ENCODE assay signal across 8 mouse cellular contexts in genomic region chr11:87426450-87427250, GRCm38 (mm10). TPM values are rescaled to one million over a fixed set of nuclear protein-coding genes. Genes with fewer than 3 reads are reported as not detected.
DNase-seq lines count a peak whose midpoint lies in the region; ATAC-seq lines count a peak whose summit lies in the region.
"Not testable (repeated sequence)": the region's sequence is repeated elsewhere in the genome, so short reads cannot be mapped to it uniquely, and the experiment has no call there.

No protein-coding gene starts in this region.

- not testable (repeated sequence) for H3K4me1 ChIP-seq in intestine, embryonic 14.5 days (replicated peaks; ENCODE audit: control insufficient read depth, insufficient read depth, low read length)

- not testable (repeated sequence) for H3K36me3 ChIP-seq in intestine, embryonic 14.5 days (ENCODE audit: control insufficient read depth, insufficient read depth, low read length)

- H3K4me2 ChIP-seq in intestine, embryonic 14.5 days (ENCODE audit: low read length) = peak overlapping the region; percentile 58

- H3K27me3 ChIP-seq in intestine, embryonic 14.5 days (replicated peaks; ENCODE audit: control insufficient read depth, insufficient read depth, low read length) = not testable (repeated sequence)

- H3K4me3 ChIP-seq in intestine, embryonic 14.5 days (ENCODE audit: low read depth, low read length) = peak overlapping the region; percentile 43

- ATAC-seq in intestine, embryonic 14.5 days (replicated peaks; ENCODE audit: low FRiP score, low TSS enrichment, low read depth) = peak; percentile 94
- ATAC-seq in megakaryocyte progenitor cell, adult 5-6 weeks (replicated peaks; ENCODE audit: poor library complexity) = peak; percentile 45

- DNase-seq in adrenal gland, adult 18-20 months (ENCODE audit: low spot score in 2 of 2) = peak; percentile 67
- DNase-seq in embryo, embryonic 11 days = peak; percentile 91
- DNase-seq in gastrocnemius, postnatal 25 days = peak; percentile 68
- DNase-seq in intestine, embryonic 14.5 days (ENCODE audit: low spot score) = peak; percentile 84
- peak; percentile 84 to 88 for DNase-seq in left cerebral cortex, postnatal 10 days (ENCODE audit: extremely low spot score in 1 of 2, low spot score in 2 of 2)
- DNase-seq in right cerebral cortex, postnatal 10 days (ENCODE audit: low spot score in 2 of 2) = peak; percentile 86 to 90
- peak; percentile 76 for DNase-seq in urinary bladder, postnatal 25 days (ENCODE audit: low spot score)

- H3K9ac ChIP-seq in intestine, embryonic 14.5 days (ENCODE audit: low read length) = peak overlapping the region; percentile 17

- intact Hi-C loops in left cerebral cortex, postnatal 10 days (cut with DNase I) = loop anchor here (2.0 kb wide), 1 partner anchor 16 kb away; no protein-coding TSS in a partner anchor

- not testable (repeated sequence) for H3K9me3 ChIP-seq in intestine, embryonic 14.5 days (ENCODE audit: control insufficient read depth, low read length)

- WGBS in intestine, embryonic 14.5 days = under 1% methylated on average over 22 of the region's 24 CpGs

- H3K27ac ChIP-seq in intestine, embryonic 14.5 days (ENCODE audit: low read depth) = peak overlapping the region; percentile 77

RNA-seq across cellular contexts. Expression of gene Tex14, which starts 21.8 kb away (rescaled TPM):
- under 1 TPM; 0.07 to 0.26 TPM for total RNA-seq in adrenal gland, adult 18-20 months (2021)
- under 1 TPM in 1 of 2 experiments, not detected in 1; 0.27 TPM for total RNA-seq in gastrocnemius, postnatal 25 days (2021)
- 0.65 and 1.4 TPM in 2 replicates for polyA plus RNA-seq in intestine, embryonic 14.5 days (2014; fragmentation: Nextera tagmentation; extraction: Ambion mirVana)
- under 1 TPM; 0.36 to 0.56 TPM for total RNA-seq in left cerebral cortex, postnatal 10 days (2021)
- 0.07 and 2.4 TPM in 2 replicates for total RNA-seq in megakaryocyte progenitor cell, adult 5-6 weeks (2015)
- total RNA-seq in megakaryocyte progenitor cell, adult 5-6 weeks (2017) = 0.27 and 0.29 TPM in 2 replicates

RNA-seq across cellular contexts. Expression of gene Rad51c, which starts 21.9 kb away (rescaled TPM):
- 1 to 10 TPM; 2.8 to 4.9 TPM for total RNA-seq in adrenal gland, adult 18-20 months (2021)
- under 1 TPM; 0.15 to 0.51 TPM for total RNA-seq in gastrocnemius, postnatal 25 days (2021)
- polyA plus RNA-seq in intestine, embryonic 14.5 days (2014; fragmentation: Nextera tagmentation; extraction: Ambion mirVana) = 6.8 and 8.1 TPM in 2 replicates
- total RNA-seq in left cerebral cortex, postnatal 10 days (2021) = 1 to 10 TPM; 3.4 to 4.8 TPM
- 2.5 and 4.9 TPM in 2 replicates for total RNA-seq in megakaryocyte progenitor cell, adult 5-6 weeks (2015)
- 5.4 and 8.0 TPM in 2 replicates for total RNA-seq in megakaryocyte progenitor cell, adult 5-6 weeks (2017)

Comparison
In these comparisons a context has a peak if more than half of its experiments do, and no peak if none do; other contexts are left out.
1. Peak in every context shown above with its lines: DNase-seq, ATAC-seq, H3K4me3 ChIP-seq and H3K27ac ChIP-seq.